Mouse (Mus musculus) ovary, adult 18-20 months (tissue): Measurements from ENCODE around the gene Ezh1.

Experiments
- DNase-seq: peaks from one replicate; pipeline ENCODE4 v3.0.0; 2022; ENCODE audit warnings: low spot score, mixed read lengths

The Ezh1 gene

DNA sequence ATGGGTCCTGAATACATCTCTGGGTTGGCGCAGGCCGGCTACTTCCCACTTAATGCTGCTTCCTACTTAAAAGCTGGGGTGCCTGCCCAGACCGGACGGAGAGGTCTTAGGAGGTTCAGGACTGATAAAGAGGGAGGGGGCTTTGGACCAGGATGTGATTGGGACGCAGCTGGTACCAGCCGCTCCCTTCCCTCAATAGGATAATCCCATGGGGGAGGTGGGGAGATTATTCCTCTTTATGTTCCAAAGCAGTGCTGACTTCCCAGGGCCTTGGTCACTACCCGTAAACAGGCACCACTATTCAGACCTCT lies 20.4 kb upstream of the Ezh1 start:
- DNase-seq = no peak

DNA sequence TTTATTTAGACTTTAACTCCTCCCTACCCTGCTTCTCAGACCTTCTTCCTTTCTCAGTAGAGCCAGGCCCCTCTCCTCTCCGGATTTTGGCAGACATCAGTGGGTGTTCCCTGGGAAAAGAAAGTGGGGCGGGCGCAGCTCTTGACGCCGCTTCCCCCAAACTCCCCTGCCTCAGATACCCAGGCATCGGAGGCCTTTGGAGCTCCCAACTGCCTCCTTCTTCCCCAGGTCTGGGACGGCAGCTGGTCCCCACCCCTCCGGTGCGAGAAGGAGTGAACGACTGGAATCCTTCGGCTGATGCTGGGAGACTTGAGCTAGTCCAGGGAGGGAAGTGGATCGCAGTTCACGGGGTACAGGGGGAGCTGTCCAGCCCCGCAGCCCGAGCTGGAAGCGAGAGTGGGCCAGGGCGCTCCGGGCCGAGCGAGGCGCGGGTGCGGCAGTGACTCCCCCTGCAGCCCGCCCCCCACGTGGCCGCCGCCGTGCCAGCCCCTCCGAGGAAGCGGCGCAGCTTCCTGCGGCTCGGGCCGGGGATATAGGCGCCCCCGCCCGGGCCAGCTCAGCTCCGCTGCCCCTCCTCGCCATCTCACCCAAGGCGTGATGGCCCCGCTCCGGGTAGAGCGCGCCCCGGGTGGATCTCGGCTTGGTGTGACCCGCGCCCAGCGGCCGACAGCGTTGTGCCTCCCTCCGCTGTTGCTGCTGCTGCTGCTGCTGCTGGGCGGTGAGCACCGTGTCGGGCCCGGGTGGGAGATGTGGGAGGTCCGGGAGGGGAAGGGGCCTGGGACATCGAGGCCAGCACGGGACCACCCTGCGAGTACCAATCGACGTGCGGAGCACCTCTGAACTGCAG lies 19.8 kb upstream of the Ezh1 start, which contains the start of gene Ramp2:
Ramp2 (plus strand) TSS at position 174 of the 847 bp plus-strand sequence.
- no peak for DNase-seq

DNA sequence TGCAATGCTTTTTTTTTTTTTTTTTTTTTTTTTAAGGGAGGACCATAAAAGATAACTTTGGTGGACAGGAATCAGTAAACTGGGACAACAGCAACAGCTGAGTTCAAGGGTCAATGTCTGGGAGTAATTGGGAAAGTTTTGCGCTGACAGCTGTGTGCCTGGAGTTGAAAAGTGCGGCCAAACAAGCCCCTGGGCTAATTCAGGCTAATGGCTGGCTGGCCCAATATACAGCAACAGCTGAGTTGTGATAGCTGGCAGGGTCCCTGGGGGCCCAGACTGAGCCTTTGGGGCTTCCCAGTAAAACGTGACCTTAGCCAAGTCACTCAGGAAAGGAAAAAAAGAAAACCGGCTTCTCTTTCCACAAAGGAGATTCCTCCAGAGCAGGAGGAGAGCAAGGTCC lies 18.8 kb upstream of the Ezh1 start:
- DNase-seq = no peak

GRCm38 (mm10) chr11:101238071-101238647 lies 11.9 kb upstream of the Ezh1 start:
- DNase-seq = no peak

- DNase-seq = no peak
These were observed 10.5 kb upstream of the Ezh1 start for GRCm38 (mm10) chr11:101236782-101237181.

- DNase-seq = no peak
These were observed 9.2 kb upstream of the Ezh1 start for GRCm38 (mm10) chr11:101235429-101235828.

GRCm38 (mm10) chr11:101234124-101234523 lies 7.9 kb upstream of the Ezh1 start:
- no peak for DNase-seq

GRCm38 (mm10) chr11:101233240-101233639 lies 7.0 kb upstream of the Ezh1 start:
- DNase-seq = no peak

GRCm38 (mm10) chr11:101232010-101232839 lies 6.0 kb upstream of the Ezh1 start:
- DNase-seq = no peak

DNA sequence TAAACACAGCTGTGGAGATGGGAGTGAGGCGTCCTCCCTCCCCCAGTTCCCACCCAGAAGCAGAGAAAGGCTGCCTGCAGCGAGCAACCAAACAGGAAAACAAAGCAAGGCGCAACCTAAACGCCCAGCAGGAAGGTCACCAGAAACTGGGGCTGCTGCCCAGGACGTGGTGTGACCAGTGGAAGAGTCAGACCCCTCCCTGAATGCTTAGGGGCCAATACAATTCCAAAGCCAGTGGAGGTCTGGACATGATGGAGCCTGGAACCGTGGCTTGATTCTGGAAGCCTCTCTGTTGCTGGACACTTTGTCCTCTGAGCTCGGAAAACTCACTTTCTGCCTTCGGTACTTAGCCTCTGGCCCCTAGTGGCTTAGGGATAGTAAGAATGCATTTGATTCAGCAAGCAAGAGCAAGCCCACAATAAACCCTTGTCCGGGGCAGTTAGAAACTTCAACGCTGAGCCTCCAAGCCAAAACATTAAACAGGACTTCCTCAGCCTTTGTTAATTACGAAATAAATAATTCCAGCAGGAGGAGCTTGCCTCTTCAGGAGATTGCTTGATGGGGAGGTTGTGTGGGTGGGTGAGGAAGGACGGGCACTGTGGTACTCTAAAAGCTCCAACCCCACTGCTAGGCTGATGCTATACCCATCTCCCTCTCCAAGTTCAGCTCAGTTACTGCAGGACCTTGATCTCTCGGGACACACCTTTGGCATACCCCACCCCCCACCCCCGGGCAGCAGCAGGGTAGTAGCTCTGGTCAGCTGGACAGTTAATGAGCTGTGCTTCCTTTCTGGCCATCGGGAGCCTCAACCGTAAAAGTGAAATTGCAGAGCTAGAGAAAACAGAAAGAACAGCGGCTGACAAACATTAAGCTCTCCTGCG lies 5.0 kb upstream of the Ezh1 start:
- peak; percentile 52 for DNase-seq

- no peak for DNase-seq
These were observed 4.3 kb upstream of the Ezh1 start for GRCm38 (mm10) chr11:101230526-101230925.

- no peak for DNase-seq
These were observed 3.8 kb upstream of the Ezh1 start for GRCm38 (mm10) chr11:101230061-101230511.

- peak; percentile 73 for DNase-seq
These were observed 3.2 kb upstream of the Ezh1 start for GRCm38 (mm10) chr11:101229361-101229900.

GRCm38 (mm10) chr11:101225331-101226064 lies 765 bp downstream of the Ezh1 start:
- no peak for DNase-seq

DNA sequence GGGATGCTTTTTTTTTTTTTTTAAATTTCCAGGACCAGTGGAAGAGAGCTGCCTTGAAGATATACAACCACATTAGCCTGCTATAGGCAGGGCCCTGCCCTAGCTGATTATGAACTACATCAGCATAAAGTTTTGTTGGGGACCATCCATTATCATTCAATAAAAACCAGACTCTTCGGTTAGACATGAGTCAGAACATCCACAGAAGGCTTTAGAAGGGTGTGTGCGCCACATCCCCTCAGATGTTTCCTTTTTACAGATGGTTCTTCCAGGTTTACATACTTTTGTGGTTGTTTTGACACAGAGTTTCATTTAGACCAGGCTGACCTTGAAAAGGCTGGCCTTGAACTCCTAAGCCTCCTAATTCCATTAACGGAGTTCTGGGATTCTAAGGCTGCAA lies 1.9 kb downstream of the Ezh1 start:
- no peak for DNase-seq

DNA sequence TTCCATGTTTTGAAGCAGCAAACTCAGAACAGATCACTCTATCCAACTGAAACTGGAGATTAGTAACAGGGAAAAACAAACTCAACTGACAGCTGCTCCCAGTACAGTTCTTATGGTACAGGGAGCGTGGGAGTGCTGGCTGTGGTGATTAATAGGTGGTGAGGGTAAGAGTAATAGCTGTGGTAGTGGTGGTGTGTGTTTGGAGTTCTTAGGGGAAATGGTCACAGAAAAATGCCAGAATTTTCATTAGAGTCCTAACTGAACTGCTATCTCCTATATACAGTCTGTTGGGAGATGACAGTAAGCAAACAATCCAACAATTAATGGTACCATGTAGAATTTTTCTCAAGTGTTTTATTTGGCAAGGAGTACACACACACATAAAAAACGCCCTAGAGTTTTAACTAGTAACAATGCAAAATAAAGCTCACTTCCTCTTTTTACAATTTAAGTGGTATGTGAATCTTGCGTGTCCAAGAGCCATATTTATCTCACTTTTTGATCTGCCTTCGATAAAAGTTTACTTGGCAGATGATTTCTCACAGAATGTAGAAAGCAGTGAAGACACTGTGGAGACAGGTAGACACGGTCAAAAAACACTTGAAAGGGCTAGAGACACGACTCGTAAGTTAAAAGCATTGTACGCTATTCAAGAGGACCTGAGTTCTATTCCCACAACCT lies 4.8 kb downstream of the Ezh1 start:
- DNase-seq = no peak

- no peak for DNase-seq
These were observed 5.4 kb downstream of the Ezh1 start for GRCm38 (mm10) chr11:101220853-101221252.

- no peak for DNase-seq
These were observed 7.7 kb downstream of the Ezh1 start for GRCm38 (mm10) chr11:101218436-101219055.

GRCm38 (mm10) chr11:101216936-101217335 lies 9.3 kb downstream of the Ezh1 start:
- DNase-seq = no peak

GRCm38 (mm10) chr11:101211970-101212369 lies 14.3 kb downstream of the Ezh1 start:
- DNase-seq = no peak
